Mouse (Mus musculus) MEL (cell line): ENCODE data around the gene Plcg2.

Experiments used
- CTCF ChIP-seq, 3 experiments: IDR thresholded peaks in 2 of 3; conservative IDR thresholded peaks in 1 of 3; 2 replicates each; pipeline ENCODE4 v1.5.1; 2011 to 2012; ENCODE audit warnings: low read length in 3 of 3, low read depth in 2 of 3, mild to moderate bottlenecking in 2 of 3, improper control_type of control experiment in 1 of 3, inconsistent platforms in 1 of 3, mixed read lengths in 1 of 3, moderate library complexity in 1 of 3; ENCODE audit not compliant: control insufficient read depth in 1 of 3, insufficient read depth in 1 of 3, poor library complexity in 1 of 3, severe bottlenecking in 1 of 3
- POLR2A ChIP-seq, 2 experiments: IDR thresholded peaks; 2 replicates each; pipeline ENCODE4 v1.6.1; 2011 to 2012; ENCODE audit warnings: low read length in 2 of 2, mild to moderate bottlenecking in 2 of 2, control low read depth in 1 of 2, improper control_type of control experiment in 1 of 2, low read depth in 1 of 2, moderate library complexity in 1 of 2; ENCODE audit not compliant: control insufficient read depth in 1 of 2, insufficient read depth in 1 of 2, poor library complexity in 1 of 2

DNA sequence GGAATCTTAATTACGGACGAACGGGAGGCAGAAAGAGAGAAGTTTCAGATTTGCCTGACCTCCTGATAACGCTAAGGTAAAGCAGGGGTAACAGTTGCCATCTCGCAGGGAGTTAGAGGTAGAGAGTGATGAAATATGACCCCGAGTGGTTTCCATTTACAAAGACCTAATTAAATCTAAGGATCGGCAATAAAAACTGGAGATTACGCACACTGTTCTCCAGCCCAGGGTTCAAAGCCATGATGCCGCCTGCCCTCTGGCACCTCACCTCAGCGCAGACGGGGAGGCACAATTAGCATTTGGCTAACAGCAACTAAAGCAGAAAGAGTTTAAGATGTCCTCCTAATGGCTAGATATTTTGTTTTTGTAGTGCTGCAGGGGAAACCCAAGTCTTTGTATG lies 172.4 kb downstream of the Plcg2 start:
- TF ChIP-seq POLR2A (IDR thresholded peaks at IDR 0.05; ENCODE audit: control insufficient read depth in 1 of 2, insufficient read depth in 1 of 2, low read depth in 1 of 2, low read length in 2 of 2, poor library complexity in 1 of 2) (no peak), CTCF (IDR thresholded peaks at IDR 0.05 in 2 of 3, conservative IDR thresholded peaks at IDR 0.05 in 1 of 3; ENCODE audit: control insufficient read depth in 1 of 3, insufficient read depth in 1 of 3, low read depth in 2 of 3, low read length in 3 of 3, poor library complexity in 1 of 3, severe bottlenecking in 1 of 3) (no peak)
